Mouse (Mus musculus): ENCODE results near the gene Mrpl20.

DNA sequence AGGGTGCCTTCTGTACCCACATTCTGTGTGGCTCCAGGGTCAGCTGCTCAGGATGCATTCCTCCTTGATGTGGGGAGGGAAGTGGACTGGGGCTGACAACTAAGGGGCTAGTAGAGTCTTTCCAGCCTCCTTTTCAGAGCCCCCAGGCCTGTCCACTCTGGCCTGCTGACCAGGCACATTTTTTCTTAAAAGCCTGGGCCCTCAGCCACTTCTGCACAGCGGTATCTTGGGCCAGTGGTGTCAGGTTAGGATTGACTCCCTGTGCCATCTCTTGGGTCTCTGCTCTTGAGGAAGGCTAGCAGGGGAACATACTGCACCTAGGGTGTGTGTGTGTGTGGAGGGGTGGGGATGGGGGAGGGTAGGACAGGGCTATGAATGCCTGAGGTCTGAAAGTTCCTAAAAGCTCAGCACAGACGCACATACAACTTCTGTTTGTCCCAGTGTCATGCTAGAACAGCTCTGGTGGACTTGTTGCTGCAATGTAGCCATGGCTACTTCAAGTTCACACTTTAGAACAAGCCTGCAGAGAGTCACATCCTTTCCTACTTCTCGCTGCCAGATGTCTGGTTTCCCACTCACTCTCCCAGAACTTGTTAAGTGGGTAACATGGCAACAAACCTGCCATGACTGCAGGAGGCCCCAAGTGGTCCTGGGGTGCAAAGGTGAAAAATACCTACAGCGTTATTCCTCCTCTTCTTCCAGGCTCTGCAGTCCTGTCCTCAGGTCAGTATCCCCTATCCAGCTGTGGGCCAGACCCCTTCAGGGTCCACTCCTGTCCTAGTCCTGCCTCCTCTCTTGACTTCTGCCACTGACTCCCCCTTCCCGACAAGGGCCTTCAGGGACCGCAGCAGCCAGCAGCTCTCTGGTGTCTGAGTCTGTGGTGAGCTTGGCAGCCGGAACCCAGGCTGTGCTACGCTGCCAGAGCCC lies 37.7 kb downstream of the Mrpl20 start:
- TF ChIP-seq POLR2A (IDR thresholded peaks at IDR 0.05; ENCODE audit: control insufficient read depth, extremely low read depth, insufficient read depth, low read length, poor library complexity) (no peak), CTCF (IDR thresholded peaks at IDR 0.05; ENCODE audit: borderline replicate concordance, control insufficient read depth, extremely low read depth, insufficient read depth, low read length, poor library complexity) (no peak)

All from thymus, adult 2 months (tissue).